Mouse (Mus musculus) cerebellum, postnatal 10 days (tissue): ENCODE data around the gene Fzd7.

ENCODE experiments used
- DNase-seq, 2 experiments: peaks; one replicate each; pipeline ENCODE4 v3.0.0; 2021; ENCODE audit warnings: mixed read lengths in 2 of 2

Fzd7 gene

GRCm38 (mm10) chr1:59472368-59473180, 9.7 kb upstream of the Fzd7 start:
- no peak for DNase-seq

DNA sequence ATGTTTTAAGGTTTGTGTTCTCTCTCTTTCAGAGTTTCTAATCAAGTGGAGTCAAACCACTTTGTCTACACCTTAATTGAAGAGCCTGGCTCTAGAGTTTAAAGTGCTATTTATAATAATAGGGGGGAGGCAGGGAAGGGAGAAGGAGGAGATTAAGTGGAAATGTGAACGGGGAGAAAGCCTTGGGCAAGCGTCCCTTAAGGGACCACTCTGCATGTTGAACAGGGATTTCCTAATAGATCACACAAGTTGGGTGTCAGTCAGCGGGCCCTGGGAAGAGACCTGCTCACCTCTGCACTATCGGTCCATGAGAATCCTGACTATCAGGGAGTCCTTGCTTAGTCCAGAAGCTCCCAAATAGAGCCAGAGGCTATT, 9.1 kb upstream of the Fzd7 start:
- DNase-seq, result no peak

DNA sequence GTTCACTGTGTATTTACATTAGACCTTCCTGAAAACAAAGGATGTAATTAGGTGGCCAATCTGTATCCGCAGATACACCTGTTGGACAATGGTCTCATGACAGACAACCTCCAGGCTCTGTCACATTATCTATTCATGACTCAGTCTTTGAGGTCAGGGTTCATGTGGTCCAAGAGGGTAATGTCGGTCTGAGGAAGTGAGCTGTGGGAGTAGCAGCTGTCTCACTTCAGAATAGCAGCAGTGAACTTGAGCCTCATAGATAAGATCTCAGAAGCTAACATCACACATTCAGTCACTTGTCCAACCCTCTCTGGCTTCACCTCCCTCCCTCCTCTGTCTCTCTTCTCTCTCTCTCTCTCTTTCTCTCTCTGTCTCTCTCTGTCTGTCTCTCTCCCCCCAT, 6.6 kb upstream of the Fzd7 start:
- DNase-seq, result no peak

DNA sequence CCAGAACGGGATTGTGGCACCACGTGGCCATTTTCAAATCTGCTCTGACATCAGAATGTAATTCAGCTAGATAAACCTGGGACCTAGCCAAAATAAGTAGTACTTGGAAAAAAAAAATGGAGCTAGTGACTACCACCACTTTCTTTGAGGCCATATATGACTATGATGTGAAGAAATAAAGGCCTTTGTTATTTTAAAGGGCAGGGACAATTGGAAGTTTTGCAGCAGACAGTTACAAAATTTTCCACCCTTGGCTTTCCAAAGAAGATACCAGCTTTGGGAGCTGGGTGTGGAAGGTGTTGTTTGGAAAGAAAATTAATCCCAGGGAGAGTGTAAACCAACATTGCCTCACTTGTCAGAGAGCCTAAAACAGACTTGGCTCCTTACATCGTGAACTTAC, 3.3 kb upstream of the Fzd7 start:
- no peak for DNase-seq

DNA sequence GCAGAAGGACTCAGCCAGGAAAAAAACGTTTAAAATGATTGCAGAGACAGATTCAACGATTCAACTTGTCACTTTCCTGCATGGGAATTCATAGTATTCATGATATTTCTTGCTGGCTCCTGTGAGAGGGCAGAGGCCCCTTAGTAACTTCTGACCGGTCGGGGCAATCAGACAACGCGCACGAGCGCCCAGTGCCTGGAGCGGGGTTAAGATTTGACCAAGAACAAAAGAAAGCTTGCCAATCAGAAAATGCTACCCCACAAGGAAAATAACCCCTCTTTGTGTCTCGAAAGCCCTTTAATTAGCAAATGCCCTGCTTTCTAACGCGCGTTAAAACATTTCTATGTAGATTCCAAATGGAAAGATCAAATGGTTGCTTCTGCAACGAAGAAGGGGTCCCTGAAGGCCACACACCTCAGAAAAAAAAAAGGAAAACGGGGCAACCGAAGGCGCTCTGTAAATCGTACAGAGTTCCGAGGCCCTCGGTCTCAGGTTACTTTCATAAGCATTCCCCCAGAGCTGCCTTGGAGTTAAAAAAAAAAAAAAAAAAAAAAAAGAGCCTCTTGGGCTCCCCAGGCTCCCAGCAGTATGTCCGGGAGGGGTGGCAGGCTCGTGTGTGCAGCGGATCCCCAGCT, 1.3 kb upstream of the Fzd7 start:
- DNase-seq, result no peak

- DNase-seq, result peak; percentile 95 to 96
Measured at GRCm38 (mm10) chr1:59481456-59482291, 550 bp upstream of the Fzd7 start.

DNA sequence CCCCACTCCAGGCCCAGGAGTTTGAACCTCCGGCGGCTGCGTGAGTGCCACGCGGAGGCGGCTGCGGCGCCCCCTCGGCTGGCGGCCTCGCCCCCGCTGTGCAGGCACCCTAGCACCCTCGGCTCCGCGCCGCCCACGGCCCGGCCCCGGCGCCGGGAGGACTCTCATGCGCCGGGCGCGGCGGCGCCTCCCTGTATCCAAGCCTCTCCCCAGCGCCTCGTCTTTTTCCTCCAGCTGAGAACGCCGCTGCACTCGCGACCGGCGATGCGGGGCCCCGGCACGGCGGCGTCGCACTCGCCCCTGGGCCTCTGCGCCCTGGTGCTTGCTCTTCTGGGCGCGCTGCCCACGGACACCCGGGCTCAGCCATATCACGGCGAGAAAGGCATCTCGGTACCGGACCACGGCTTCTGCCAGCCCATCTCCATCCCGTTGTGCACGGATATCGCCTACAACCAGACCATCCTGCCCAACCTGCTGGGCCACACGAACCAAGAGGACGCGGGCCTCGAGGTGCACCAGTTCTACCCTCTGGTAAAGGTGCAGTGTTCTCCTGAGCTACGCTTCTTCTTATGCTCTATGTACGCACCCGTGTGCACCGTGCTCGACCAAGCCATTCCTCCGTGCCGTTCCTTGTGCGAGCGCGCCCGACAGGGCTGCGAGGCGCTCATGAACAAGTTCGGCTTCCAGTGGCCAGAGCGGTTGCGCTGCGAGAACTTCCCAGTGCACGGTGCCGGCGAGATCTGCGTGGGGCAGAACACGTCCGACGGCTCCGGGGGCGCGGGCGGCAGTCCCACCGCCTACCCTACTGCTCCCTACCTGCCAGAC, 684 bp downstream of the Fzd7 start:
- peak; percentile 69 to 75 for DNase-seq

DNA sequence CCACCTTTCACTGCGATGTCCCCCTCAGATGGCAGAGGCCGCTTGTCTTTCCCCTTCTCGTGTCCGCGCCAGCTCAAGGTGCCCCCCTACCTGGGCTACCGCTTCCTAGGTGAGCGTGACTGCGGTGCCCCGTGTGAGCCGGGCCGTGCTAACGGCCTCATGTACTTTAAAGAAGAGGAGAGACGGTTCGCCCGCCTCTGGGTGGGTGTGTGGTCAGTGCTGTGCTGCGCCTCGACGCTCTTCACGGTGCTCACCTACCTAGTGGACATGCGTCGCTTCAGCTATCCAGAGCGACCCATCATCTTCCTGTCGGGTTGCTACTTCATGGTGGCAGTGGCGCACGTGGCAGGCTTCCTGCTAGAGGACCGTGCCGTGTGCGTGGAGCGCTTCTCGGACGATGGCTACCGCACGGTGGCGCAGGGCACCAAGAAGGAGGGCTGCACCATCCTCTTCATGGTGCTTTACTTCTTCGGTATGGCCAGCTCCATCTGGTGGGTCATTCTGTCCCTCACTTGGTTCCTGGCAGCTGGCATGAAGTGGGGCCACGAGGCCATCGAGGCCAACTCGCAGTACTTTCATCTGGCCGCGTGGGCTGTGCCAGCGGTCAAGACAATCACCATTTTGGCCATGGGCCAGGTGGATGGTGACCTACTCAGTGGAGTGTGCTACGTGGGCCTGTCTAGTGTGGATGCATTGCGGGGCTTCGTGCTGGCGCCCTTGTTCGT, 1.5 kb downstream of the Fzd7 start:
- peak; percentile 97 to 98 for DNase-seq

DNA sequence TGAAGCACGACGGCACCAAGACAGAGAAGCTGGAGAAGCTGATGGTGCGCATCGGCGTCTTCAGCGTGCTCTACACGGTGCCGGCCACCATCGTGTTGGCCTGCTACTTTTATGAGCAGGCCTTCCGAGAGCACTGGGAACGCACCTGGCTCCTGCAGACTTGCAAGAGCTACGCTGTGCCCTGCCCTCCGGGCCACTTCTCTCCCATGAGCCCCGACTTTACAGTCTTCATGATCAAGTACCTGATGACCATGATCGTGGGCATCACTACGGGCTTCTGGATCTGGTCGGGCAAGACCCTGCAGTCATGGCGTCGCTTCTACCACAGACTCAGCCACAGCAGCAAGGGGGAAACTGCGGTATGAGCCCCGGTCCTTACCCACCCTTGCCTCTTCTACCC, 2.1 kb downstream of the Fzd7 start:
- no peak for DNase-seq

DNA sequence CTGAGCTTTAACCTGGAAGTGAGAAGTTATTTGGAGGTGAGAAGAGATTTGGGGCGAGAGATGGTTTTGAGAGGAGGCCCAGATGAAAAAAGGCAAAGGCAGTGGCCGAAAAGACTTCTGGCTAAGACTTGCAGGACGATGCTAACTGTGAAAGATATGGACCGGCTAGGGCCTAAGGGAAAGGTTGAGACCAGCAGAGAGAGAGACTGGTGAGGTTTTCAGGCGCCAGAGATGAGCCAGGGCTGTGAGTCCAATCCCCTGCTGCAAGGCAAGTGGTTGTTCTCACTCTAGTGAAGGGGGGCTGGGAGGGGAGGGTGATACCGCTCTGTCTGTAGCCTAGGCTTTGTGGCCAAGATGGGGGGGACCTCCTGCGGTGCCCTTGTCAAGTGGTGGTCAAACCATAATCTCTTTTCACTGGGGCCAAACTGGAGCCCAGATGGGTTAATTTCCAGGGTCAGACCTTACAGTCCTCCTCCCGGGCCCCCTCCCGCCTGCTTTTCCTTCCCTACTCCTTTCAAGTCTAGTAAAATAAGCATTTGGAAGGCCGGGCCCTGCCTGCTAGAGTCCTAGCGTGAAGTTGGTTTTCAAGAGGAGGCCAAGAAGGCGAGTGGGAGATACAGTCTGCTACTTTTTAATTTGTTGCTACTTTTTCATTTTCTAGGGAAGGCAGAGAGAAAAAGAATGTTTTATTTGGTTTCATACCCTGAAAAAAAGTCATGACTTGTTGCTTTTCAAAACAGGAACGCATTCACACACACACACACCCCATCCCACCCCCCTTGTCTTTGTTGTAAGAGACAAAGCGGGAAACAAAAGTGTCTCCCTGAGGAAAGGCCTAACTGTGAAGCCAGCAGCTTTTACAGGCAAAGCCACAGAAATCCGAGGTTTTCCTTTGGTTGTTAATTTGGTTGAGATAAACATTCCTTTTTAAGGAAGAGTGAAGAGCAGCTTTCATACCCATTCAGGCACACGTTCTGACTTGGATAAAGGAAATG, 2.9 kb downstream of the Fzd7 start:
- DNase-seq, result peak; percentile 77 to 86

- peak in 1 of 2 experiments; percentile 35 for DNase-seq
Measured at GRCm38 (mm10) chr1:59485803-59486202, 3.6 kb downstream of the Fzd7 start.

DNA sequence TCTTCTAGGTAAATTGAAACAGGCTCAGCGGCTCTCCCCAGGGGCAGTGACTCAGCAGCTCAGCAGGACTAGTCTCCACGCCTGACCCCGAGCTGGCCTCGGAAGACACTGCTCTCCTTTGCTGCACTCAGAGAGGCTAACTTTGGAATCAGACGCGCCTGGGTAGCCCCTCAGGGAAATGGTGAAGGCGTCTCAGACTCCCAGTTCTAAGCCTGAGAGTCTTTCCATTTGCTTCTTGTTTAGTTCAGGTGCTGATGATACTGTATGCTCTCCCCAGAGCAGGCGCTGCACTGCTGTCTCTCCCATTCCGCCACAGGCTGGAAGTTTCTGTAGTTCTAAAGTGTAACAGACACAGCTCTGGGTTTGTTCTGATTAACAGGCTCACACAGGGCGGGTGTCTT, 5.4 kb downstream of the Fzd7 start:
- peak; percentile 26 to 38 for DNase-seq

DNA sequence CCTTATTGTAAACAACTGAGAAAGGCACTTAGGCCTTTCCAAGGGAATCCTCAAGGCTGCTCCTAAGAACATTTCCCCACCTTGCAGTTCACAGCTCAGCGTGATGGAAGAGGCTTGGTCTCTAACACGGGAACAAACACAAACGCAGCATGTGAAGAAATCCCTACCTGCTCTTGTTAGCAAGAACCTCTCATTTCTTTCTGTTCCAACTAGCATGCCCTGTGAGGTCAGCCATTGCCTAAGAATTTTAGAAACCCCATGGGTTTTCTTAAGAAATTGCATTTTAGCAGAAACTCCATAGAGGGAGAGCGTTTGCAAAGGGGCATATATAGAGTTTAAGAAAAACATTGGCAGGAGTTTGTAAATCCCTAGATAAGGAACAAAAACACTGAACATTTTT, 6.3 kb downstream of the Fzd7 start:
- DNase-seq, result no peak

DNA sequence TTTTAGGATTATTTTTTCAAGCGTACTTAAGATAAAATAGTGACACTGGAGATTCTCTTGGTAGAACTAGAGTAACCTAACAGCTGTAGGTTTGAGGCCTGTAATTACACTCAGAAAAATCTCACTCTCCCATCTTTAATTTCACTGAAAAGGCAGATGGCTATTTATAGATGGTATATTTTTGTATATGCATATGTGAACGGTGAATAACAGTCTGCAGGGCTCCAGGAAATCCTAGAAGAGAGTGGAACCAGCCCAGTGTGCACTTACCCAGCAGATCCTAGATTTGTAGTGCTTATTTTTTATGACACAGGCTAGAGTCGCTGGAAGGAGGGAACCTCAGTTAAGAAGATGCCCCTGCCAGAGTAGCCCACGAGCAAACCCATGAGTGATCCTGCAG, 6.8 kb downstream of the Fzd7 start:
- no peak for DNase-seq

DNA sequence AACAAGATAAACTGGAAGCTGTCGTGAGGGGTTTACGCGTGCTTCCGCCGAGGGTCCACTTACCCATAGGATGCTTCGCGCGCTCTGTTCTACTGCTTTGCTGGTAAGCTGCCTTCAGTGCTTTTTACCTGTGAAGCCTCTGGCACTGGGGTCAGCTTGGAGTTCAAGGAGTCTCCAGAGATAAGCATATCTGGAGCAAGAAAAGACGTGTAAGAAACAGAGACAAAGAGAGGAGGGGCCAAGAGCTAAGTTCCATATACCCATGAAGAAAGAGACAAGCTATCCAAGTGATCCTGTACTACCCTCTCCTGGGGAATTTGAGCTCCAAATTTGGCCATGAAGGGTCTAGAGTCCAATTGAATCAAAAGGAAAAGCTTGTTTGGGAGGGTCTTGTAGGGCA, 9.3 kb downstream of the Fzd7 start:
- no peak for DNase-seq

- no peak for DNase-seq
Measured at GRCm38 (mm10) chr1:59492432-59492831, 10.2 kb downstream of the Fzd7 start.

- no peak for DNase-seq
Measured at GRCm38 (mm10) chr1:59495970-59496369, 13.7 kb downstream of the Fzd7 start.

GRCm38 (mm10) chr1:59497741-59498613, 15.8 kb downstream of the Fzd7 start:
- no peak for DNase-seq

DNA sequence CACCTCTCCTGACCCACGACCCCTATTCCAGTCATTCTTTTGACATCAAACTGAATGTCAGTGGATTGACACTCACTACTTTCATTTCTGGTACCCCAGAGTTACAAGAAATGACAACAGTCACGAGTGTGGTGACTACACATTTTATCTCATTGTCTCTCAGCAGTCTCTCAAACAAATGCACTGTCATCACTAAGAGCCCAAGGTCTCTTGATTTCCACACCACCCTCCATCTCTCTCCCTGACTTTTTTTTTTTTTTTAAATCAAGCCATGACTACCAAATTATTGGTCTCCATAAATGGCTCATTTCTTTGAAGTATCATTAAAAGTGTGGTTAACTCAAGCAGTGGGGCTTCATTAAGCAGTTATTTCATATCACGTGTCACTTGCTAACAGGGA, 17.1 kb downstream of the Fzd7 start:
- DNase-seq, result no peak

GRCm38 (mm10) chr1:59502355-59502754, 20.1 kb downstream of the Fzd7 start:
- no peak for DNase-seq
